Mouse (Mus musculus) stomach, embryonic 14.5 days (tissue): ENCODE results near the gene Nfkbil1. TPM values are rescaled to one million over a fixed set of nuclear protein-coding genes. Genes with fewer than 3 reads are reported as not detected.
"Not testable (repeated sequence)": the region's sequence is repeated elsewhere in the genome, so short reads cannot be mapped to it uniquely, and the experiment has no call there.

ENCODE experiments used
- ATAC-seq: fragments of 200-750 bp; cut with Nextera tagmentation; 2 replicates; pipeline ENCODE4 v1.8.0; 2017; ENCODE audit warnings: low read depth, moderate TSS enrichment; ENCODE audit not compliant: insufficient number of reproducible peaks, insufficient read depth, low FRiP score
- H3K27ac ChIP-seq: fragments of 300-500 bp; sonication (generic); 2 replicates; pipeline ENCODE4 v1.5.1; 2014; ENCODE audit warnings: mild to moderate bottlenecking, low read length, moderate library complexity, mixed read lengths
- H3K27me3 ChIP-seq: fragments of 300-500 bp; sonication (generic); 2 replicates; pipeline ENCODE4 v1.6.1; 2014; ENCODE audit warnings: low read length, control low read depth, mixed read lengths; ENCODE audit not compliant: control insufficient read depth, insufficient read depth
- H3K36me3 ChIP-seq: fragments of 300-500 bp; sonication (generic); 2 replicates; pipeline ENCODE4 v1.6.1; 2014; ENCODE audit warnings: mild to moderate bottlenecking, control low read depth, low read length, moderate library complexity, mixed read lengths; ENCODE audit not compliant: control insufficient read depth, insufficient read depth
- H3K4me1 ChIP-seq: fragments of 300-500 bp; sonication (generic); 2 replicates; pipeline ENCODE4 v1.6.1; 2014; ENCODE audit warnings: low read length, control low read depth, mixed read lengths; ENCODE audit not compliant: control insufficient read depth, insufficient read depth
- H3K4me2 ChIP-seq: fragments of 300-500 bp; sonication (generic); replicated peaks from 2 replicates; pipeline ENCODE4 v1.6.1; 2014; ENCODE audit warnings: low read depth, low read length, control low read depth
- H3K4me3 ChIP-seq: fragments of 300-500 bp; sonication (generic); 2 replicates; pipeline ENCODE4 v1.5.1; 2014; ENCODE audit warnings: low read depth, low read length, control low read depth
- H3K9ac ChIP-seq: fragments of 300-500 bp; sonication (generic); replicated peaks from 2 replicates; pipeline ENCODE4 v1.6.1; 2014; ENCODE audit warnings: low read depth, mild to moderate bottlenecking, control low read depth, low read length, moderate library complexity, mixed read lengths
- H3K9me3 ChIP-seq: fragments of 300-500 bp; sonication (generic); 2 replicates; pipeline ENCODE4 v1.6.1; 2016; ENCODE audit warnings: low read depth, low read length, control low read depth; ENCODE audit not compliant: control insufficient read depth
- WGBS: fragments of 180-500 bp; shearing (Covaris S2); extraction: QIAGEN DNeasy Blood & Tissue Kit; methylation state at CpG from one replicate; pipeline ENCODE4 v1.1.7; 2014; 5-methylcytosine and 5-hydroxymethylcytosine counted together
- polyA plus RNA-seq: library from polyadenylated mRNA; unstranded; fragments of >200 nt; fragmentation: Nextera tagmentation; extraction: Ambion mirVana; gene quantifications from 2 replicates; pipeline ENCODE4 v1.2.1, GENCODE M21; 2014

Nfkbil1 gene
- polyA plus RNA-seq, 1 experiment from 2014 or later: 3.5 TPM

- H3K4me1 ChIP-seq: peaks cover 31% of the 10 kb centered on the region
- peaks cover 9% of the 10 kb centered on the region; the same call in 1 of the 2 replicates for H3K36me3 ChIP-seq
- 6% methylated on average over 31 of the region's 31 CpGs for WGBS
- no peaks in the 10 kb centered on the region for H3K9me3 ChIP-seq
- H3K9ac ChIP-seq: peak overlapping the region; percentile 81
- peak overlapping the region; percentile 74 for H3K4me2 ChIP-seq
- ATAC-seq: no peak
- H3K27me3 ChIP-seq: no peaks in the 10 kb centered on the region
- H3K27ac ChIP-seq: peak overlapping the region; percentile 98
- peak overlapping the region; percentile 51 for H3K4me3 ChIP-seq
Observed at GRCm38 (mm10) chr17:35234903-35235302, 689 bp downstream of the Nfkbil1 start.

GRCm38 (mm10) chr17:35234090-35234489, 1.5 kb downstream of the Nfkbil1 start:
- peak overlapping the region; percentile 82 for H3K27ac ChIP-seq
- peak overlapping the region; percentile 74 for H3K4me2 ChIP-seq
- H3K4me1 ChIP-seq: peaks cover 37% of the 10 kb centered on the region
- not testable (repeated sequence) for H3K9ac ChIP-seq, H3K36me3 ChIP-seq, H3K9me3 ChIP-seq, ATAC-seq, H3K27me3 ChIP-seq
- H3K4me3 ChIP-seq: peak overlapping the region; percentile 51; the same call in 1 of the 2 replicates
- WGBS: 76% methylated on average over 7 of the region's 7 CpGs

- WGBS: 46% methylated on average over 18 of the region's 18 CpGs
- Histone ChIP-seq H3K27me3 (no peaks in the 10 kb centered on the region), H3K9me3 (no peaks in the 10 kb centered on the region), H3K4me2 (peak within 1 kb of the TSS; percentile 74), H3K36me3 (peaks cover 11% of the 10 kb centered on the region; the same call in 1 of the 2 replicates), H3K4me3 (peak within 1 kb of the TSS; percentile 51), H3K27ac (peak within 1 kb of the TSS; percentile 98), H3K4me1 (peaks cover 38% of the 10 kb centered on the region), H3K9ac (peak within 1 kb of the TSS; percentile 81; the same call in 1 of the 2 replicates)
- no peak for ATAC-seq
Observed at GRCm38 (mm10) chr17:35233114-35233980, 2.2 kb downstream of the Nfkbil1 start, which contains the start of gene Atp6v1g2. Atp6v1g2 (plus strand) TSS chr17:35233660.

GRCm38 (mm10) chr17:35232659-35233058, 2.9 kb downstream of the Nfkbil1 start:
- H3K4me3 ChIP-seq: no peak overlapping the region
- peaks cover 11% of the 10 kb centered on the region; the same call in 1 of the 2 replicates for H3K36me3 ChIP-seq
- 73% methylated on average over 5 of the region's 5 CpGs for WGBS
- H3K27me3 ChIP-seq: no peaks in the 10 kb centered on the region
- no peak overlapping the region for H3K4me2 ChIP-seq
- peak overlapping the region; percentile 82; the same call in 1 of the 2 replicates for H3K27ac ChIP-seq
- H3K9ac ChIP-seq: no peak overlapping the region; the same call in 1 of the 2 replicates
- H3K9me3 ChIP-seq: no peaks in the 10 kb centered on the region
- no peak for ATAC-seq
- H3K4me1 ChIP-seq: peaks cover 38% of the 10 kb centered on the region

GRCm38 (mm10) chr17:35232043-35232442, 3.5 kb downstream of the Nfkbil1 start:
- ATAC-seq: no peak

GRCm38 (mm10) chr17:35231022-35231421, 4.6 kb downstream of the Nfkbil1 start:
- Histone ChIP-seq H3K9ac (no peak overlapping the region), H3K36me3 (peaks cover 11% of the 10 kb centered on the region; the same call in 1 of the 2 replicates), H3K4me1 (peaks cover 38% of the 10 kb centered on the region), H3K9me3 (no peaks in the 10 kb centered on the region), H3K27ac (no peak overlapping the region), H3K4me3 (no peak overlapping the region), H3K27me3 (no peaks in the 10 kb centered on the region), H3K4me2 (no peak overlapping the region)
- ATAC-seq: no peak
- WGBS: 93% methylated on average over 10 of the region's 10 CpGs

More at GRCm38 (mm10) chr17:35232043-35232442, 3.5 kb downstream of the Nfkbil1 start:
- H3K27ac ChIP-seq: 0 out of 2 replicates have a peak overlapping the region, but pooled peaks have one; percentile 82
- 17% methylated on average over 12 of the region's 12 CpGs for WGBS
- H3K4me1 ChIP-seq: peaks cover 38% of the 10 kb centered on the region
- H3K9ac ChIP-seq: no peak overlapping the region
- H3K9me3 ChIP-seq: no peaks in the 10 kb centered on the region
- H3K4me2 ChIP-seq: no peak overlapping the region
- H3K4me3 ChIP-seq: no peak overlapping the region
- H3K27me3 ChIP-seq: no peaks in the 10 kb centered on the region
- peaks cover 11% of the 10 kb centered on the region; the same call in 1 of the 2 replicates for H3K36me3 ChIP-seq

GRCm38 (mm10) chr17:35226561-35227046, 9.0 kb downstream of the Nfkbil1 start:
- peaks cover 15% of the 10 kb centered on the region; the same call in 1 of the 2 replicates for H3K4me1 ChIP-seq
- H3K9ac ChIP-seq: no peak overlapping the region
- peaks cover 15% of the 10 kb centered on the region for H3K36me3 ChIP-seq
- no peak for ATAC-seq
- no peak overlapping the region for H3K27ac ChIP-seq
- H3K27me3 ChIP-seq: no peaks in the 10 kb centered on the region
- H3K4me3 ChIP-seq: no peak overlapping the region
- no peak overlapping the region for H3K4me2 ChIP-seq
- H3K9me3 ChIP-seq: no peaks in the 10 kb centered on the region
- 86% methylated on average over 14 of the region's 14 CpGs for WGBS

GRCm38 (mm10) chr17:35225456-35225855, 10.1 kb downstream of the Nfkbil1 start:
- no peak for ATAC-seq
- peaks cover 7% of the 10 kb centered on the region for H3K36me3 ChIP-seq

More at GRCm38 (mm10) chr17:35225456-35225855, 10.1 kb downstream of the Nfkbil1 start:
- H3K4me2 ChIP-seq: no peak overlapping the region
- H3K4me1 ChIP-seq: peaks cover 10% of the 10 kb centered on the region; the same call in 1 of the 2 replicates
- H3K4me3 ChIP-seq: no peak overlapping the region
- no peak overlapping the region for H3K27ac ChIP-seq
- no peaks in the 10 kb centered on the region for H3K27me3 ChIP-seq
- H3K9me3 ChIP-seq: no peaks in the 10 kb centered on the region
- WGBS: 86% methylated on average over 5 of the region's 5 CpGs
- H3K9ac ChIP-seq: no peak overlapping the region
